Mouse (Mus musculus): ENCODE data around the gene Zdhhc18. TPM values are rescaled to one million over a fixed set of nuclear protein-coding genes. Genes with fewer than 3 reads are reported as not detected.
A peak's percentile ranks its signal among the peaks of the same experiment; 100 is the strongest.

The Zdhhc18 gene
- total RNA-seq, 2 experiments from 2014 or later, result 33.2 to 36.8 TPM

DNA sequence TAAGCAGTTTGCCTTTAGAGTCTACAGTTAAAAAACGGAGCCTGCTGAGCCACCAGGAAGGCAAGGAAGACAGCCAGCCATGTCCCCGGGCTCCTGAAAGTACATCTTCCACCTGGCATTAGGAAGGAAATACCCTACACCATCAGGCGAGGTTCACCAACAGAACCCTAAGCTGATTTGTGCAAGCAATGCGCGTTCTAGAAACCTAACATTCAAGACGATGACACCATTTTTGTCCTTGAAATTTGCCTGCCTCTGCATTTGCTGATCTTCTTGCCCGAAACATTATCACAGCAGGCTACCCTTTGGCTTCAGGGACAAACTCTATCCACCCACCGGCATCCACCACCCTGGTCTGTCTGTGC lies 24.4 kb upstream of the Zdhhc18 start:
- no peak for DNase-seq (ENCODE audit: extremely low spot score in 1 of 2, low spot score in 2 of 2)
- intact Hi-C loops (cut with DNase I), result loop anchor here (5.0 to 10.0 kb wide), 2 partner anchors 238 to 290 kb away; partner anchors contain the start of gene Hmgn2
- peak overlapping the region; percentile 100 for H3K27ac ChIP-seq

DNA sequence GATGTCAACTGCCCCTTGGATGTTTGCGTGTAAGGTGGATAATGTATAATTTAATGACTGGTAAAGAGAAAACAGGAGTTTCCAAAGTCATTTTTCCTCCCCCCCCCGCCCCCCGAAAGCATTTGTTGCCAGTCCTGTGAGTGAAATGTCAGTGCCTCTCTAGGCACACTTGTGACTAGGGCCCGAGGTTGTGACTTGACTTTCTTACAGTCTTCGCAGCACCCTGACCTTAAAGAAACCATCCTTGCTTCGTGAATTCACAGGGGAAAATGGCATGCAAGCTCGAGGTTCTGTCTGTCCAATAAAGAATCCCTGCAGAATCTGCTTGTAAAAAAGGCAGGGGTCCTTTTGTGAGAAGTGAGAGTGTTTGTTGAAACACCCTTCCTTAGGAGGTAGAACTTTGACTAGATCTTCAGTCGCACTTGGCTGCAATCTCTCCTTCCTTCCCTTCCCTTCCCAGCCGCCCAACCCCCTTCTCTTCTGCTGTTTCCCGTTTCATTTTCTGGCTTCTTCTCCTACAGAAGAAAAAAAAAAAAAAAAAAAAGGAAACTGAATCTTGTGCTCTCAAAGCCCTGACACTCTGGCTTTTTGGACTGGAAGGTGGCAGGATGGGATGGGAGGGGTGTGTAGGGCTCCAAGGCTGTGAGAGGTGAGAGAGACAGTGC lies 23.8 kb upstream of the Zdhhc18 start:
- Histone ChIP-seq H3K27ac (peak overlapping the region; percentile 100), H3K4me3 (no peak overlapping the region)
- peak in 1 of 2 experiments; percentile 36 for DNase-seq (ENCODE audit: extremely low spot score in 1 of 2, low spot score in 2 of 2)
- TF ChIP-seq CTCF (IDR thresholded peaks at IDR 0.05), result no peak
- intact Hi-C loops (cut with DNase I), result loop anchor here (5.0 to 10.0 kb wide), 2 partner anchors 239 to 291 kb away; partner anchors contain the start of gene Hmgn2

More for the DNA sequence above, 24.4 kb upstream of the Zdhhc18 start:
- no peak overlapping the region for H3K4me3 ChIP-seq
- no peak for TF ChIP-seq CTCF (IDR thresholded peaks at IDR 0.05)

DNA sequence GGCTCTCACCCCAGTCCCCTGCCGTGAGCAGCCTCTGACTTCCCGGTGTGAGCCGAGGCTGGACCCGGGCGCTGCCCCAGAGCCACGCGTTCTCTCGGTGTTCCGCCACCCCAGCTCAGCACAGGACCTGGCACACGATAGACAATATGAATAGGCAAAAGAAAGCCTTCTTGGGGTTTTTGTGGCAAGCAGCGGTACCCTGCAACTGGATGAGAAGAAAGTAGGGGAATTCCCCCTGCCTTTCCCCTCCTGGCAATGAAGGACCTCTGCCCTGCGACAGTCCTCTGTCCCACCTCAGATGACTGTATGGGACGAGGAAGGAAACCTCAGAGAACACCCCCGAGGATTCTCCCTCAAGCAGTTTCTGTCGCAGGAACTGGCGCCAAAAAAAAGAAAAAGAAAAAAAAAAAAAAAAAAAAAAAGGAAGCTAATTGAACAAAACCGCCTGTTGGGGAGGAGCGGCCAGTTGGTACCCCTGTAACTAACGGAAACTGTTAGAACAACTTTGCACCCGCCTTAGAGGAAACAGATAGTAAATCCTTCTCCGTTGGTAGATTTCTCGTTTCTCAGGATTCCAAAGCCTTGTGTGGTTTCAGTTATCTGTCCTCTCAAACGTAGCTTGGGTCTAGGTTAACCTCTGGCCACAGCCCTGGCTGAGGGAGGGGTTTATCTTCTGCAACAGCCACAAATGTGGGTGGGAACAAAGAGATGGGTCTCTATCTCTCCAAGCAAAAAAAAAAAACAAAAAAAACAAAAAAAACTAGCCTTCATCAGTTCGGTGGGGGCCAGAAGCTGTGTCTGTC lies 23.1 kb upstream of the Zdhhc18 start:
- peak in 1 of 2 experiments; percentile 18 for DNase-seq (ENCODE audit: extremely low spot score in 1 of 2, low spot score in 2 of 2)
- H3K27ac ChIP-seq, result peak overlapping the region; percentile 100
- no peak; the same call in 1 of the 2 replicates for TF ChIP-seq CTCF (IDR thresholded peaks at IDR 0.05)
- H3K4me3 ChIP-seq, result peak overlapping the region; percentile 79
- intact Hi-C loops (cut with DNase I), result loop anchor here (1.0 to 10.0 kb wide), 5 partner anchors 56 to 292 kb away; partner anchors contain the start of gene Hmgn2

DNA sequence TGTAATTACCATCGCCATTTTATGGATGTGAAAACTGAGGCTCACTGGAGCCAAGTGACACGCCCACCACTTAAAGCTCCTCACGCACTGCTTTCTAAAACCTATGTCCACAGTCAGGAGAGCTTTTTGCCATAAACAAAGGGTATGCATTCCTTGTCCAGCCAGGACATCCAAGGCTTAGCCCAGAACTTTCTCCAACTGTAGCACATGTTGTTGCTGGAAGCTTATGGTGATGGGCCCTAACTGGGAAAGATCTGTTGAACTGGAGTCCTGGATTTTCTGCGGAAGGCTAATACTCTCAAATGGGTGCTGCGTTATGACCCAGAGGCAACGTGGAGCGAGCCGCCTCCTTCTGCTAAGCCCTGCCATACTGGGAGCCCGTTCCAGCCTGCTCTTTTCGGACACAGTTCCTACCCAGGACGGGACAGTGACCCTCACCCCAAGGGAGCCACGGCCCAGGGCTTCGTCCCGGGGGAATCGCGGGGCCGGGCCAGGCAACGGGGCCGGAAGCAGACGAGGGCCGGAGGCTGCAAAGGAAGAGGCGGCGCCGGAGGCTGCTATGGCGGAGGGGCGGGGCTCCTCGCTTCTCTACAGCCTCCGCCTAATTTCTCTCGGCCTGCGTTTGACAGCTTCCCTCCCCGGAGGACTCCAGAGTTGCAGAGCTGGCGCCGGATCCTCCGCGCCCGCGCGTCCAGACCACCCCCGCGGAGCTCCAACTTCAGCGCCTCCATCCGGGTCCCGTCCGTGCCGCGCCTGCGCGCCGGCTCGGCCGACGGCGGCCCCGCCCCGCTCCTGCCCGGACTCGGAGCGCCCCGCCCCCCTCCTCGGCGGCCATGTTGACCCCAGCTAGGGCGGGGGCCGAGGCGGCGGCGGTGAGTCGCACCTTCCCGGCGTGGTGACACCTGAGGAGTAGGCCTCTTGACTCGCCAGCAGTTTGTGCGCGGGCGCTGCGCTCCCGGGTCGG lies 22.2 kb upstream of the Zdhhc18 start, which contains the start of gene Pigv:
Gene Pigv, minus strand, starts transcription at position 767 of the 964 bp plus-strand sequence.
- TF ChIP-seq CTCF (IDR thresholded peaks at IDR 0.05), result no peak
- Histone ChIP-seq H3K27ac (peak within 1 kb of the TSS; percentile 100), H3K4me3 (peak within 1 kb of the TSS; percentile 79)
- peak; percentile 94 to 96 for DNase-seq (ENCODE audit: extremely low spot score in 1 of 2, low spot score in 2 of 2)
- intact Hi-C loops (cut with DNase I), result loop anchor here (1.0 to 10.0 kb wide), 8 partner anchors 57 to 293 kb away; partner anchors contain the start of gene Hmgn2

DNA sequence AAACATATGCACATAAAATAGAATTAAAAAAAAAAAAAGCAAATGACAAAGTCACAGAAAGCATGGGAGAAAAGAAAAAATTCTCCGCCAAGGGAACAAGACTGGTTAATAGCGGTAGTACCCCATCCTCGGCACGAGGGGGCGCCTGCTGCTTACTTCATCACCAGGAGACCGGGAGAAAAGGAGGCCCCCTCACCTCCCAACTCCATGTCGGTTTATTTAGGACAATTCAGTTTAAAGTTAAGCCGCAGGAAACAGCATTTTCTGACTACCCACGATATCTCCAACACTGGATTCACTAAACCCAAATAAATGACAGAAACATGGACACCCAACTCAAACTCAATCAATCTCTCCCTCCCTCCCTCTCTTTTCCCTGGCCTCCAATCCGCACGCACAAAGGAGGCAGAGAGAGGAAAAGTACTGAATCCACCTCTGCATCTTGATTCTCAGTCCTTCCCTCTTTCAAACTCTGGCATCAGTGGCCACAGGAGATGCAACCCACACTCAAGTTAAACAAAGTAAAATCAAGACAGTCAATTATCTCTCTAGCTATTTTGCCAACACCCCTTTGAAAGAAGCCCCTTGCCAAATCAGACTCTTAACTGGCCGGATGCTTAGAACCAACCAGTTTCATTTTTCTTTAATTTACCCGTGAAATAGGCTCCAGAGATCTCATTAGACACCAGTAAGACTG lies 21.4 kb upstream of the Zdhhc18 start:
- intact Hi-C loops (cut with DNase I), result loop anchor here (1.0 to 10.0 kb wide), 5 partner anchors 86 to 293 kb away; partner anchors contain the start of gene Hmgn2

DNA sequence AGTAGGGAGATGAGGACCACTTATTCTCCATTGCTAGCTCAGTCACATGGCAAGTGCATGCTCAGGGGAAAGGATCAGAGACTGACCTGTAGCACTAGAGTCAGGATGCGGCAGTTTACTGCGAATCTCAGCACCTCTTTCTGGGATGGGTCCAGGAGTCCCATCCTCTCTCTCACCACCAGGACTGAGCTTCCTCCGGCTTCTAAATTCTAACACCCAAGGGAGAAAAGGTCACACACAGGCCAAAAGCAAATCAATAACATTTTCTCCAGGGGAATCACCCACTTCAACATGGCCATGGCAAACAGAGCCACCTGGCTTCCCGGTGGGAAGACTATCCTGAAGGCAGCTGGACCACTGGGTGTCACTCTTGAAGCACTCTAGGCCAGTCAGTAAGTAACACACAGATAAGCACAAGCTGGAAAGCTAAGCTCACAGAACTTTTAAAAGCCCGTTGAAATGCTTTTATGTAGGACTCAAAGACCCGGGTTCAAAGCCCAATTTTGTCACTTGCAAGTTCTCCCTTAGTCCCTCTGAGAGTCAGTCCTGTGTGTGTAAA lies 19.8 kb upstream of the Zdhhc18 start:
- H3K4me3 ChIP-seq, result no peak overlapping the region
- DNase-seq (ENCODE audit: extremely low spot score in 1 of 2, low spot score in 2 of 2), result no peak
- no peak overlapping the region for H3K27ac ChIP-seq
- intact Hi-C loops (cut with DNase I), result loop anchor here (5.0 to 10.0 kb wide), 2 partner anchors 243 to 295 kb away; partner anchors contain the start of gene Hmgn2
- TF ChIP-seq CTCF (IDR thresholded peaks at IDR 0.05), result peak; percentile 38

More for the DNA sequence above, 21.4 kb upstream of the Zdhhc18 start:
- peak; percentile 81 to 84 for DNase-seq (ENCODE audit: extremely low spot score in 1 of 2, low spot score in 2 of 2)
- Histone ChIP-seq H3K27ac (peak overlapping the region; percentile 100), H3K4me3 (peak overlapping the region; percentile 79)
- TF ChIP-seq CTCF (IDR thresholded peaks at IDR 0.05), result peak; percentile 95

DNA sequence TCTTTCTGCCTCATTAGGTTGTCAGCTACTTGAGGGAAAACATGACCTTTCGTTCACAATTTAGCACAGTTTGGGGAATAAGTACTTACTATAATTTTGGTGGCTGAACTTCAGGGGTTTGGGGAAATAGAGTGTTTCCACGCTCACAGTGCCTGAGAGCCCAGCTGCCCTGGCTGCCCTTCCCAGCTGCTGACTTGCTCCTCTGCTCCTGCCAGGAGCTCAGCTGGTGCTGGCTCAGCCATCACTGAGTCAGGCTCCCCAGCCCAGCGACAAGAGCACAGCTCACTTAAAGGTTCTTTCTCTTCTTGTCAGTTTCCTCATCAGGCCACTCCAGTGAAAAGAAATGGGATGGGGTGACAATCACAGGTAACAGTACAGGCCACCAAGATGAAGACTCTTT lies 18.6 kb upstream of the Zdhhc18 start:
- Histone ChIP-seq H3K27ac (no peak overlapping the region), H3K4me3 (no peak overlapping the region)
- DNase-seq (ENCODE audit: extremely low spot score in 1 of 2, low spot score in 2 of 2), result no peak
- intact Hi-C loops (cut with DNase I), result no loop called here
- no peak for TF ChIP-seq CTCF (IDR thresholded peaks at IDR 0.05)

DNA sequence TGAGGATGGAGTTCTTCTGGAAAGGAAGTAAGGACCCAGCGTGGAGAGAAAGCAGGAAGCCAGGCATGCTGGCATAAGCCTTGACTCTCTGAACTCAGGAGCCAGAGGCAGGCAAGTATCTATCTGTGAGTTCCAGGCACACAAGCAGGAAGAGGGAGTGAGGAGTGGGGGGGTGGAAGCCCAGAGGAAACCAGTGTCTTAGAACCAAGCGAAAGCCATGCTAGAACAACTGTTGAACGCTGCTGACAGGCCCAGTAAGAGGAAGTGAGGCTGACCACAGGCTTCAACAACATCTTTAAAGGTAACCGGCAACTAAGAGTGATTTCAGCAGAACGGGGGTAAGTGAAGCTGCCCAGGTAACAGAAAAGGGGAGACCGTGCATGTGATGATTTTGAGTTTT lies 16.2 kb upstream of the Zdhhc18 start:
- intact Hi-C loops (cut with DNase I), result no loop called here
- Histone ChIP-seq H3K4me3 (no peak overlapping the region), H3K27ac (no peak overlapping the region)
- no peak for DNase-seq (ENCODE audit: extremely low spot score in 1 of 2, low spot score in 2 of 2)
- no peak for TF ChIP-seq CTCF (IDR thresholded peaks at IDR 0.05)

DNA sequence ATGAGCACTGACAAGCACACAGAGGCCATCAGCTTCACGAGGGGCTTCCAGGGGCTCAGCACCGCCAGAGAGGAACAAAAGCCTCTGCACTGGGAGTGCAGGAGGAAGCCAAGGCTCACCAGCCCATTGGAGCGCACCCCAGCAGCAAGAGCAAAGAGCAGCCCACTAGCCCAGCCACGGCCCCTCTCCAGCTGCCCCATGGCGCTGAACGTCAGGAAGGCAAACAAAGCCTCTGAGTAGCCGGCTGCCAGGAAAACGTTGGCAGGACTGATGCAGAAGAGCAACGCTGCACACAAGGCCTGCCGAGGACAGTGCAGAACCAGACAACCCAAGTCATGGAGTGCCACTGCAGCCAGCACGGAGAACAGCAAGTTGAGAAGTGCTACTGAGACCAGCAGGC lies 15.2 kb upstream of the Zdhhc18 start:
- H3K4me3 ChIP-seq, result no peak overlapping the region
- no peak for TF ChIP-seq CTCF (IDR thresholded peaks at IDR 0.05)
- no peak overlapping the region for H3K27ac ChIP-seq
- intact Hi-C loops (cut with DNase I), result no loop called here
- DNase-seq (ENCODE audit: extremely low spot score in 1 of 2, low spot score in 2 of 2), result peak in 1 of 2 experiments; percentile 21

DNA sequence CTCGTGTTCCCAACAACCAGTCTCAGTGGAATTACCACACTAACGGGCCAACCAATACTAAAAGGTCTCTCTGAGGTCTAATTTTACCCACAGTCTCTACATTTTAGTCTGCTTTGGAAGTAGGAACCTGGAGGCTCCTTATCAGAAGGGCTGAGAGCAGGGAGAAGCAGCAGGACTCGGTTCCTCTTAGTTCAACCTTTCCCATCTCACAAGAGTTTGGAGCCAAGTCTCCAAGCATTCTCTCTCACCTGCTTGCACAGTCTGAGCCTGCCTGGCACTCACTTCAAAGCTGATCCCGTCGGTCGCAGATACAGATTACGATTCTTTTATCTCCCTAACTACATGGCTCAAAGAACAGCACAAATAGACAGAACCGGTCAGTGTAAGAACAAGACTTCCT lies 13.0 kb upstream of the Zdhhc18 start:
- H3K27ac ChIP-seq, result no peak overlapping the region
- no peak for TF ChIP-seq CTCF (IDR thresholded peaks at IDR 0.05)
- H3K4me3 ChIP-seq, result no peak overlapping the region
- intact Hi-C loops (cut with DNase I), result no loop called here
- DNase-seq (ENCODE audit: extremely low spot score in 1 of 2, low spot score in 2 of 2), result no peak
